ENCODE assay signal across 8 mouse cellular contexts in genomic region chr2:165034131-165035057, GRCm38 (mm10). TPM values are rescaled to one million over a fixed set of nuclear protein-coding genes. Genes with fewer than 3 reads are reported as not detected.
DNase-seq lines count a peak whose midpoint lies in the region; ATAC-seq lines count a peak whose summit lies in the region.

Ncoa5 (minus strand) TSS chr2:165034867.

- peak within 1 kb of the TSS; percentile 99 for H3K9ac ChIP-seq in hindbrain, embryonic 12.5 days

- no peaks in the 10 kb centered on the region for H3K36me3 ChIP-seq in hindbrain, embryonic 12.5 days

- peak within 1 kb of the TSS; percentile 65 for H3K4me2 ChIP-seq in hindbrain, embryonic 12.5 days (replicated peaks)

- peaks cover 28% of the 10 kb centered on the region for H3K4me1 ChIP-seq in hindbrain, embryonic 12.5 days

- H3K4me3 ChIP-seq in hindbrain, embryonic 12.5 days, result peak within 1 kb of the TSS; percentile 97

- H3K27me3 ChIP-seq in hindbrain, embryonic 12.5 days, result no peaks in the 10 kb centered on the region

- DNase-seq in Muller cell, postnatal 12 days (ENCODE audit: inconsistent ontology term), result peak; percentile 98
- DNase-seq in cerebellum, adult 9-11 months, result peak; percentile 96
- DNase-seq in frontal cortex, postnatal 10 days (ENCODE audit: low spot score in 2 of 2), result peak; percentile 97 to 99
- peak; percentile 98 to 99 for DNase-seq in layer of hippocampus, postnatal 14 days (ENCODE audit: low spot score in 2 of 2)
- peak; percentile 97 for DNase-seq in lung, postnatal 14 days
- DNase-seq in retina, adult 2 months (ENCODE audit: low read depth, low spot score), result peak; percentile 83
- peak; percentile 98 to 99 for DNase-seq in thymus, postnatal 36 days

- H3K27ac ChIP-seq in hindbrain, embryonic 12.5 days, result peak within 1 kb of the TSS; percentile 95

- peak; percentile 96 for ATAC-seq in hindbrain, embryonic 12.5 days (ENCODE audit: low FRiP score)

- no peaks in the 10 kb centered on the region for H3K9me3 ChIP-seq in hindbrain, embryonic 12.5 days (replicated peaks)

- WGBS in hindbrain, embryonic 12.5 days, result under 1% methylated on average over 100 of the region's 111 CpGs

RNA-seq across cellular contexts. Expression of gene Ncoa5, which starts in this region (rescaled TPM):
- 126 and 129 TPM in 2 replicates for polyA plus RNA-seq in hindbrain, embryonic 12.5 days (2016; fragmentation: Nextera tagmentation; extraction: Ambion mirVana)
- 10 to 100 TPM; 53.2 to 57.4 TPM for total RNA-seq in layer of hippocampus, postnatal 14 days (2021)

Comparison
In these comparisons a context has a peak if more than half of its experiments do, and no peak if none do; other contexts are left out.
1. Peak in every context shown above with its lines: DNase-seq, ATAC-seq, H3K4me3 ChIP-seq and H3K27ac ChIP-seq.